Mouse (Mus musculus) layer of hippocampus, adult 6 months (tissue): ENCODE results near the gene Chaf1b. TPM values are rescaled to one million over a fixed set of nuclear protein-coding genes. Genes with fewer than 3 reads are reported as not detected.

Experiments
- long read RNA-seq, 2 experiments: library from polyadenylated mRNA; unstranded; transcript quantifications; one replicate each; pipeline ENCODE4 v2.0.0; 2019 to 2020
- polyA plus RNA-seq: library from polyadenylated mRNA; unstranded; fragments of <200 nt; fragmentation: Nextera tagmentation; gene quantifications from 2 replicates; pipeline ENCODE4 v1.2.3, GENCODE M21; 2021

The Chaf1b gene
- 0.41 TPM in 2 replicates for polyA plus RNA-seq
- long read RNA-seq, experiment 1, result 0 reads
- long read RNA-seq, experiment 2, partial matches to known transcripts, result 0 of 1 reads
- long read RNA-seq, experiment 2, other reads (novel, unspliced or antisense), result 0 of 1 reads

GRCm38 (mm10) chr16:93883423-93884085, at the start of gene Chaf1b:
Gene Chaf1b, plus strand, starts transcription at chr16:93883901.

Other genes with a start within 250 kb of the Chaf1b start
- gene Cbr3, start 200.7 kb upstream of the Chaf1b start, polyA plus RNA-seq, result 21.6 and 21.7 TPM in 2 replicates
- 27.8 and 31.4 TPM in 2 replicates for gene Dop1b, start 172.0 kb upstream of the Chaf1b start, polyA plus RNA-seq
- gene Morc3, start 51.8 kb upstream of the Chaf1b start, polyA plus RNA-seq, result 12.4 and 13.5 TPM in 2 replicates
- 0.50 and 0.70 TPM in 2 replicates for gene Cldn14, start 124.9 kb downstream of the Chaf1b start, polyA plus RNA-seq
- 0.04 TPM in 1 of 2 replicates, not detected in the other for gene Sim2, start 201.0 kb downstream of the Chaf1b start, polyA plus RNA-seq